Mouse (Mus musculus): Measurements from ENCODE around the gene Mrpl49.

- TF ChIP-seq POLR2A (IDR thresholded peaks at IDR 0.05; ENCODE audit: borderline replicate concordance, control insufficient read depth, low read depth, low read length) (no peak), CTCF (IDR thresholded peaks at IDR 0.05; ENCODE audit: control insufficient read depth, insufficient read depth, low read length) (no peak)
Measured at GRCm38 (mm10) chr19:6094119-6094518, 36.5 kb upstream of the Mrpl49 start, which contains the start of gene AC131692.1.

All from bone marrow, adult 2 months (tissue).